Mouse (Mus musculus) MEL (cell line): ENCODE data around the gene Mxra7.
A peak's percentile ranks its signal among the peaks of the same experiment; 100 is the strongest.

Experiments
- CHD1 ChIP-seq: IDR thresholded peaks from 2 replicates; pipeline ENCODE4 v1.6.1; 2012; ENCODE audit warnings: low read depth, mild to moderate bottlenecking, inconsistent platforms, low read length, improper control_type of control experiment
- CTCF ChIP-seq, 3 experiments: IDR thresholded peaks in 2 of 3; conservative IDR thresholded peaks in 1 of 3; 2 replicates each; pipeline ENCODE4 v1.5.1; 2011 to 2012; ENCODE audit warnings: low read length in 3 of 3, low read depth in 2 of 3, mild to moderate bottlenecking in 2 of 3, improper control_type of control experiment in 1 of 3, inconsistent platforms in 1 of 3, mixed read lengths in 1 of 3, moderate library complexity in 1 of 3; ENCODE audit not compliant: control insufficient read depth in 1 of 3, insufficient read depth in 1 of 3, poor library complexity in 1 of 3, severe bottlenecking in 1 of 3
- MXI1 ChIP-seq: IDR thresholded peaks from 2 replicates; pipeline ENCODE4 v1.6.1; 2011; ENCODE audit warnings: mild to moderate bottlenecking, low read depth, low read length, improper control_type of control experiment
- POLR2A ChIP-seq, 2 experiments: IDR thresholded peaks; 2 replicates each; pipeline ENCODE4 v1.6.1; 2011 to 2012; ENCODE audit warnings: low read length in 2 of 2, mild to moderate bottlenecking in 2 of 2, control low read depth in 1 of 2, improper control_type of control experiment in 1 of 2, low read depth in 1 of 2, moderate library complexity in 1 of 2; ENCODE audit not compliant: control insufficient read depth in 1 of 2, insufficient read depth in 1 of 2, poor library complexity in 1 of 2
- ZKSCAN1 ChIP-seq: IDR thresholded peaks from 2 replicates; pipeline ENCODE4 v1.6.1; 2012; ENCODE audit warnings: low read depth, mild to moderate bottlenecking, inconsistent platforms, low read length, improper control_type of control experiment, moderate library complexity

- peak in 1 of 2 experiments; percentile 87; a peak in 3 of 4 replicates for TF ChIP-seq POLR2A (IDR thresholded peaks at IDR 0.05; ENCODE audit: control insufficient read depth in 1 of 2, insufficient read depth in 1 of 2, low read depth in 1 of 2, low read length in 2 of 2, poor library complexity in 1 of 2)
- TF ChIP-seq CHD1 = no peak
- TF ChIP-seq ZKSCAN1 = no peak
- peak; percentile 98 for TF ChIP-seq MXI1
- TF ChIP-seq CTCF (IDR thresholded peaks at IDR 0.05 in 2 of 3, conservative IDR thresholded peaks at IDR 0.05 in 1 of 3; ENCODE audit: control insufficient read depth in 1 of 3, insufficient read depth in 1 of 3, low read depth in 2 of 3, low read length in 3 of 3, poor library complexity in 1 of 3, severe bottlenecking in 1 of 3) = no peak
These were observed 14.8 kb upstream of the Mxra7 start for GRCm38 (mm10) chr11:116842531-116843260.
